Mouse (Mus musculus) layer of hippocampus, postnatal 10 days (tissue): ENCODE measurements around the gene Vmn1r179. TPM values are rescaled to one million over a fixed set of nuclear protein-coding genes. Genes with fewer than 3 reads are reported as not detected.
"Not testable (repeated sequence)": the region's sequence is repeated elsewhere in the genome, so short reads cannot be mapped to it uniquely, and the experiment has no call there.

Experiments used
- DNase-seq, 2 experiments: peaks; one replicate each; pipeline ENCODE4 v3.0.0; 2021; ENCODE audit warnings: low spot score in 2 of 2
- long read RNA-seq: library from polyadenylated mRNA; stranded (forward); transcript quantifications from one replicate; pipeline ENCODE4 v2.0.0, GENCODE M21; 2023
- total RNA-seq, 2 experiments: library from RNA; stranded (reverse); gene quantifications; 2 replicates each; pipeline ENCODE4 v1.2.3; 2021

The Vmn1r179 gene
- total RNA-seq: not detected
- long read RNA-seq: 0 reads

- DNase-seq: no peak
Measured at GRCm38 (mm10) chr7:23926678-23927077, at the start of gene Vmn1r179. Gene Vmn1r179, plus strand, starts transcription at chr7:23926978.

DNA sequence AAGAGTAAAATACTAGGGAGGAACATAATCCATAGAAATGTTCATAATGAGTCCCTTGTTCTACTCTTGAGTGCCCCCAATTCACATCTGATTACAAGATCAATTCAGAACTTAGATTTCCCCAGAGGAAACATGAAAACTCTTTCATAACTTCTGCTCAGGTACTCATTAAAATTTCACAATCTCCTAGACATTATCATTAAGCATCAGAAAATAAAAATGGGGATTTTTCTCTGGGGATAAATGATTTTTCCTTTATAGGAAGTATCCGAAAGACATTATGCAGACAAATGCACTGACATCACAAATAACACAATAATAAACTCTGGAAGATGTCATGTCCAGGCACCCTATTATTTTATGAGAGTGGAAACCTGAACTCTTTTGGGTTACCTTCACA lies 35.1 kb upstream of the Vmn1r179 start, which contains the start of gene Vmn1r178:
TSS of gene Vmn1r178 (plus strand) at position 301 of the 400 bp plus-strand sequence.
- no peak for DNase-seq

GRCm38 (mm10) chr7:23950332-23950731 lies 23.6 kb downstream of the Vmn1r179 start, which contains the start of gene Vmn1r180:
Gene Vmn1r180, plus strand, starts transcription at chr7:23950632.
- DNase-seq: no peak

DNA sequence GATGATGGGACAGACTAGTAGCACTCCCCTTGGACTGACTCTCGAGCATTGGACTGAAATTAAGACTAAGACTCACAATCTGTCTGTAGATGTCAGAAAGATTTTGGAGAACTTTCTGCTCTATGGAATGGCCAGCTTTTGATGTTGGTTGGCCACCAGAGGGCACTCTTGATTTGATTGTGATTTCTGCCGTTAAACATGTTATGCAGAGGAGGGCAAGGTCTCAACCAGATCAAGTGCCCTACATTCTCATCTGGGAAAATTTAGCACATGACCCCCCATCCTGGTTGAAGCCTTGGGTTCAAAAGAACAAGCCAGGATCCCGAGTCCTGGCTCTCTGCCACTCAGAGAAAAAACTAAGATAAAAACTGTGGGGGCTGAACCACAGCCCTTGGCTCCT lies 41.3 kb downstream of the Vmn1r179 start:
- peak; percentile 23 to 27 for DNase-seq

GRCm38 (mm10) chr7:23974315-23974714 lies 47.5 kb downstream of the Vmn1r179 start, which contains the start of gene Vmn1r181:
Gene Vmn1r181, plus strand, starts transcription at chr7:23974615.
- DNase-seq: not testable (repeated sequence)

Other genes starting within 250 kb of the Vmn1r179 start
- not detected for gene Vmn1r173, start 226.3 kb upstream of the Vmn1r179 start, total RNA-seq
- not detected for gene Vmn1r174, start 174.7 kb upstream of the Vmn1r179 start, total RNA-seq
- not detected for gene Vmn1r175, start 116.3 kb upstream of the Vmn1r179 start, total RNA-seq
- gene Vmn1r176, start 89.6 kb upstream of the Vmn1r179 start, total RNA-seq: not detected
- gene Vmn1r177, start 60.5 kb upstream of the Vmn1r179 start, total RNA-seq: not detected
- gene Vmn1r178, start 35.0 kb upstream of the Vmn1r179 start, total RNA-seq: not detected
- not detected for gene Vmn1r180, start 23.7 kb downstream of the Vmn1r179 start, total RNA-seq
- not detected for gene Vmn1r181, start 47.6 kb downstream of the Vmn1r179 start, total RNA-seq
- not detected for gene V1rd19, start 74.7 kb downstream of the Vmn1r179 start, total RNA-seq
- not detected for gene Vmn1r183, start 126.3 kb downstream of the Vmn1r179 start, total RNA-seq
- 10 to 100 TPM; 31.3 to 31.4 TPM for gene Zfp180, start 154.9 kb downstream of the Vmn1r179 start, total RNA-seq
- 1 to 10 TPM; 7.2 to 7.7 TPM for gene Zfp112, start 185.3 kb downstream of the Vmn1r179 start, total RNA-seq
- gene Zfp235, start 207.2 kb downstream of the Vmn1r179 start, total RNA-seq: 10 to 100 TPM; 18.5 to 20.5 TPM
- gene Zfp114, start 248.1 kb downstream of the Vmn1r179 start, total RNA-seq: 1 to 10 TPM; 4.4 to 4.6 TPM